Mouse (Mus musculus): ENCODE data around the gene Ssbp4.

Ssbp4 gene

GRCm38 (mm10) chr8:70608749-70609367, at the start of gene Ssbp4:
Gene Ssbp4 (minus strand): TSS chr8:70608872.
- DNase-seq (ENCODE audit: low read depth, low spot score) = no peak

- no peak for DNase-seq (ENCODE audit: low read depth, low spot score)
Measured at GRCm38 (mm10) chr8:70657739-70658138, 49.1 kb upstream of the Ssbp4 start.

- DNase-seq (ENCODE audit: low read depth, low spot score) = no peak
Measured at GRCm38 (mm10) chr8:70657214-70657613, 48.5 kb upstream of the Ssbp4 start.

GRCm38 (mm10) chr8:70656193-70656790, 47.6 kb upstream of the Ssbp4 start:
- DNase-seq (ENCODE audit: low read depth, low spot score) = no peak

GRCm38 (mm10) chr8:70655469-70655868, 46.8 kb upstream of the Ssbp4 start:
- no peak for DNase-seq (ENCODE audit: low read depth, low spot score)

GRCm38 (mm10) chr8:70654121-70654520, 45.4 kb upstream of the Ssbp4 start:
- DNase-seq (ENCODE audit: low read depth, low spot score) = peak; percentile 81

- DNase-seq (ENCODE audit: low read depth, low spot score) = peak; percentile 78
Measured at GRCm38 (mm10) chr8:70653226-70653625, 44.6 kb upstream of the Ssbp4 start.

- no peak for DNase-seq (ENCODE audit: low read depth, low spot score)
Measured at GRCm38 (mm10) chr8:70650351-70650750, 41.7 kb upstream of the Ssbp4 start.

GRCm38 (mm10) chr8:70649324-70649723, 40.7 kb upstream of the Ssbp4 start:
- DNase-seq (ENCODE audit: low read depth, low spot score) = no peak

GRCm38 (mm10) chr8:70648921-70649320, 40.2 kb upstream of the Ssbp4 start:
- no peak for DNase-seq (ENCODE audit: low read depth, low spot score)

GRCm38 (mm10) chr8:70648164-70648442, 39.4 kb upstream of the Ssbp4 start:
- DNase-seq (ENCODE audit: low read depth, low spot score) = no peak

- DNase-seq (ENCODE audit: low read depth, low spot score) = no peak
Measured at GRCm38 (mm10) chr8:70647343-70648163, 38.9 kb upstream of the Ssbp4 start.

- DNase-seq (ENCODE audit: low read depth, low spot score) = no peak
Measured at GRCm38 (mm10) chr8:70646775-70647174, 38.1 kb upstream of the Ssbp4 start.

- no peak for DNase-seq (ENCODE audit: low read depth, low spot score)
Measured at GRCm38 (mm10) chr8:70646369-70646768, 37.7 kb upstream of the Ssbp4 start.

- DNase-seq (ENCODE audit: low read depth, low spot score) = no peak
Measured at GRCm38 (mm10) chr8:70645501-70646224, 37.0 kb upstream of the Ssbp4 start.

- peak; percentile 61 for DNase-seq (ENCODE audit: low read depth, low spot score)
Measured at GRCm38 (mm10) chr8:70644065-70644464, 35.4 kb upstream of the Ssbp4 start.

- no peak for DNase-seq (ENCODE audit: low read depth, low spot score)
Measured at GRCm38 (mm10) chr8:70643019-70643418, 34.3 kb upstream of the Ssbp4 start.

GRCm38 (mm10) chr8:70638752-70639151, 30.1 kb upstream of the Ssbp4 start:
- DNase-seq (ENCODE audit: low read depth, low spot score) = no peak

GRCm38 (mm10) chr8:70636838-70637237, 28.2 kb upstream of the Ssbp4 start:
- peak; percentile 86 for DNase-seq (ENCODE audit: low read depth, low spot score)

- DNase-seq (ENCODE audit: low read depth, low spot score) = peak; percentile 95
Measured at GRCm38 (mm10) chr8:70635527-70635926, 26.9 kb upstream of the Ssbp4 start.

- DNase-seq (ENCODE audit: low read depth, low spot score) = peak; percentile 33
Measured at GRCm38 (mm10) chr8:70634066-70634465, 25.4 kb upstream of the Ssbp4 start.

- DNase-seq (ENCODE audit: low read depth, low spot score) = no peak
Measured at GRCm38 (mm10) chr8:70632346-70632892, 23.7 kb upstream of the Ssbp4 start, which contains the start of gene Gdf15. Gene Gdf15 (minus strand): TSS chr8:70632456.
